Mouse (Mus musculus) ovary, postnatal 14 days (tissue): ENCODE measurements at regions not wholly inside any gene's neighbourhood (a gene's known extent, or its start where the extent isn't known, plus 50 kb on each side); places are given as distances from the start of the nearest gene placed in this dataset.

Experiments used
- DNase-seq: peaks from one replicate; pipeline ENCODE4 v3.0.0; 2022; ENCODE audit warnings: low spot score

DNA sequence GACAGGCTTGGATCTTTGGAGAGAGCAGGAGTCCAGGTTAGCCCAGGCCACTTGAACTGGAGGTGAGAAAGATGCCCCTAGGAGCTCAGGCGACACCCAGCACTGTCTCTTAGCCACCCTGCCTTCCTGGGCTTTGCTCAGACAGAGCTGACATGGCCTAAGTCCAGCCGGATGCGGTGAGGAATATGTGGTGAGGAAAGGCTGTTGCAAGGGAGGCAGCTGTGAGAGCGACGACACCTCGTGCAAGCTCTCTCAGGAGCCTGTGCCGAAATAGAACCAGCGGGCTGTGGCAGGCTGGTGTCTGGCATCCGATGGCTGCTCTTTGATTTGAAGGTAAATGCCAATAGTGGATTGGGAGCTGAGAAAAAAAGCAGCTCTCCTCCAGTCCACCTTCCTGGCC, 191.4 kb upstream of the Sdk2 start:
- no peak for DNase-seq

DNA sequence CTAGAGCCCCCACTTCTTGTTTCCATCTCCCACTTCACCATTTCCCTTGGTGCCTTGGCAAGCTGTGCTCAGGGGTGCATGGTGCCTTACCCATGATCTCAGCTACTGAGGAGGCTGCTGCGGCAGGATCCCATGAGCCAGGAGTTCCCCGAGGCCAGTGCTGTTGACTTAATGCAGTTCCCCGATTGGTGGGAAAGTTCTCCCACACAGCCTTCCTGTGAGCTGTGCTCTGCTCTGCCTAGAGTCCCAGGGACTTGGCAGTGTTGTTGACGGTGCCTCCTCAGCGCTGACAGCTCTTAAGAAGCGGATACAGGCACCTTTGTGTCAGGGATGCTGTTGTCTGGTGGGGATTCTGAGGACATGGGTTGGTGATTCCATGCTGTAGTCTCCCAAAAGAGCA, 190.9 kb upstream of the Sdk2 start:
- no peak for DNase-seq

DNA sequence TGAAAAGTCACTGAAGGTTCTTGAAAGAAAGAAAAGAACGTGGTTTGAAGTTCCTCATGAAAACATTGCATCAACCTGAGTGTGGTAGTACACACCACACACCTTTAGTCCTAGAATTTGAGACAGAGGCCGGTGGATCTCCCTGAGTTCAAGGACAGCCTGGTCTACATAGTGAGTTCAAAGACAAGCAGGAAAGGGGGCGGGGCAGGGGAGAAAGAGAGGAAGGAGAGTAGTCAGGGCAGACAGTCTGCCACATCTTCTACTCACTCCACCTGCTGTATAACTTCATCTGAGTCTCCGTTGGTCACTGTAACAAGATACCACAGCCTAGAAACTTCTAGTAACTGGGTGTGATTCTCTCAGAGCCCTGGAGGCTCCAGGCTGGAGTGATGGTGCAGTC, 190.2 kb upstream of the Sdk2 start:
- DNase-seq: no peak

DNA sequence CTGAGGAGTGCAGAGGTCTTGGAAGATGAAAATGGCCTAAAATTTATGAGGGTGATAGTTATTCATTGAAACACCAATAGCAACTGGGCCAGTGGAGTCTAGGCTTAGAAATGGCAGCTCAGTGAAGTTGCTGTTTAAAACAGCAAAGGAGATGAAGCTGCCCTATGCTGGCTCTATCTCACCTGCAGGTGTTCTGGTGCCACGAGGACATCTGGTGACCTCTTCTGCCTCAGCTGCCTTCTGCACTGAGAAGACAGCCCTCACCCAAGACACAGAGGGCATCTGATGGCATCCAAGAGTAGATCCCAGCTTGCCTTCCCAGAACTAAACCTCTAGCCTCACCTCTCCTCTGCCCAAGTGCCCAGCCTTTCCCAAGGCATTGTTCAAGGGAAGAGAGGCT, 187.5 kb upstream of the Sdk2 start:
- no peak for DNase-seq

DNA sequence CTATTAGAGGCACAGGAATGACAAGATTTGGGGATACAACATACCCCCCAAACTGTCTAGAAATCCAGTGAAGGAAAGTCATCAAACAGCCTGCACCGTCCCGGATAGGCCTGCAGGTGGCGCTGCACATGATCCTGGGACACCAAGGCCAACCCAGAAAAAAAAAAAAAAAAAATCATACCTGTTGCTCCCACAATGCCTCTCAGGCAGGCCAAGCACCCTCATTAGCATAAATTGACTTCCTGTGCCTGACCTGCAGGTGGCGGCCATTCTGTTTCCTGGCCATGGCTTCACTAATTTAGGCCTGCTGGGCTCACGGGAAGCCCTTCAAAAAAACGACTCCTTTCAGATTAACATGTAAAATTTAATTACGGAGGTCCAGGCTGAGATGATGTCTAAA, 184.8 kb upstream of the Sdk2 start:
- DNase-seq: no peak

DNA sequence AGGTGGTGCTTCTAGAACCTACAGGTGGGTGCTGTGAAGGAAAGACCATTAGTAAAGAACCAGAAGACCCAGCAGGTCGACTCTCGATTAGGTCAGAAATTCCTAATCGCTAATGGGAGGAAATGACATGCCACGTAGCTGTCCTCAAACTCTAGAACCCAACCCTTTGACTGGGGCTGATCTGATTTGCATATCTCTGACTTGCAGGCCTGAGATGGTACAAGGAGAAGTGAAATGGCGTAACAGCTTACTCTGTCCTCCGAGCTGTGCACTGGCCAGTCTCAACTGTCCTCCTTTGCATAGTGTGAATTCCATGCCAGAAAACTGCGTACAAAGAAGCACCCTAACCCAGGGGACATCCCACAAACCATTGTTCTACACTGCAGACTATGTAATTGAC, 182.4 kb upstream of the Sdk2 start:
- DNase-seq: no peak

DNA sequence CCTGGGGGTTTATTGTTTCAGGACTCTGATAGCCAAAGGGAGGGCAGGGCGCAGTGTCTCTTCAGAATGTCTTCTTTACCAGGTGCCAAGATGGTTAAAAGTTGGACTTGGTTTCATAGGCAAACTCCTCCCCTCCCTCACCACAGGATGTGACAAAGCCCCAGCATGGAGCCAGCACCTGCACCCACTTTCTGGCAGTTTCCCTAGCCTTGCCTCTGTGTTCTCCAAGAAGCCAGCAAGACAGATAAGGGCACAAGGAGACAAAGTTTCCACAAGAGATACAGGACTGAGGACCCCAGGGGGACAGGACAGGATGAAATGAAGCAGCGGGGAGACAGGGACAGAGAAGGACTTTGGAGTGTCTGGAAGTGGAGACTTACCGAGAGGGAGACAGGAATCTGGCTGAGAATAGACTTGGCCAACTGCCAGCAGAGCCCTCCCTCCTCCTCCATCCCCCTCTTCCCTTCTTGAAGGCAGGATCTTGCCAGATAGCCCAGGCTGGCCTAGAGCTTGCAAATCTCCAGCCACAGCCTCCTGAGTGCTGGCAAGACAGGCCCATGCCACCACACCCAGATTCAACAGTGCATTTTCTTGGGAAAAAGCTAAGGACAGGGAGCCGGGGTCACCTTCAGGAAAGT, 181.5 kb upstream of the Sdk2 start:
- DNase-seq: no peak

DNA sequence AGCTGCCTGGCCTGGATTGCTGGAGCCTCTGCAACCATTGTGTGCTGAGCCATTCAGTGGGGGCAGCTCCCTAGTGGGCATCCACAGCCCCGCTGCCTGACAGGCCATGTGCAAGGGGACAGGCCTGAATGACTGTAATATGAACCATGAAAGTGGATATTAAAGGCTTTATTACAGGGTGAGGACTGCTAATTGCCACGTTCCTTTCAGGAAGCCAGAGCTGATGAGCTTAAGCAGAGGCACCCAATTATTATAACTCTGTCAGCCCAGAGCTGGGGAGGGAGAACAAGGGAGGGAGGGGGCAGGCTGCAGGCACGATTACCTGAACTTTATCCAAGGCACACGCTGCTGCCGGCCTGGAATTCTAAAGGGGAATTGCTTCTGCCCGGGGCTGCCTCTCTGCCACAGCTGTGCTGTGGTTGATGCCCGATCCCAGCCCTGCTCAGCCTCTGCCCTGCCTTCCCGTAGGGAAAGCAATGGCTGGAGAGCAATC, 172.5 kb upstream of the Sdk2 start:
- DNase-seq: no peak

DNA sequence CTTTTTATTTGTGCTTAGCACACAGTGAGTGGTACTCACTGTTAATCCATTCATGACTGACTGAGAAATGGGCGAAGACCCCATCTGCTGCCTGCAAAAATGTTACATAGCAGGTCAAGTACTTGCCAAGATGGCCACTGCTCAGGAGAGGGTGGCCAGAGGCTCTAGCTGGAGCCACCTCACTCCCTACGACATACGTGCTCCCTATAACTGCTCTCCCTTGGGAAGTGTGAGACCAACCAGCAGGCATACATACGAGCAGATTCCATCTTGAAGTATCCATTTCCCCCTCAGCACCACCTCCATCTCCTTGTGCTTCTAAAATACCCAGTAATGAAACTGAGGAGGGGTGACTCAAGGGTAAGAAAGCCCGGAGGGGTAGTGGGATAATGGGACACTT, 172.0 kb upstream of the Sdk2 start:
- no peak for DNase-seq

DNA sequence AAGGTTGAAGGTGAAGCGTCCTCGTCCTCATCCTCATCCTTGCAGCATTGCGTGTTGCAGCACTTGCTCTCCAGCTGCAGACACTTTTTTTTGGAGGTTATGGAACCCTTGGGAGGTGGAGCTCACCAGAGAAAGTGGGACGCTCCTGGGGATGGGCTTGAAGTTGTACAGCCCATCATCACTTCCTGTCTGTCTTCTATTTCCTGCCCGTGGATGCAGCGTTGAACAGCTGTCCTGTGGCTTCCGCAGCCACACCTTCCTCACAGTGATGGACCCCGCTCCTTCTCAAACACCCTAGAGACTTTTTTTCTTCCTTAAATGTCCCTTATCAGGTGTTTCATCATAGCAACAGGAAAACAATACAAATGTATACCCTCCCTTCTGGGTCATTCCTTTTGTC, 171.5 kb upstream of the Sdk2 start:
- DNase-seq: no peak

DNA sequence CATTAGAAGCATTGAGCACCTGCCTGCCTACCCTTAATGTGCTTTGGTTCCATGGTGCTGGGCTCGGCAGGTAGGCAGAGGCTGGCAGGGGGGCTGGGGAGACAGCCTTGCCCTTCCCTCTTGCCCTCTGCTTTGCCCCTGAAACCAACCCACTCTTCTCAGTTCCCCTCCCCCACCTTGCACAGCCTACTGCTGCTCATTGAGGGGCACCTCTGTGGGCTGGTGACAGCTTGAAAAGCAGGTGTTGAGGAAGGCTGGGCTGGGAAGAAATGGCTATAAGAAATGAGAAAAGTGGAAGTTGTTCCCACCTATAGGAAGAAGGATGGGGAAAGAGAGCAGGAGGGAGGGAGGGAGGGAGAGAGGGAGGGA, 167.7 kb upstream of the Sdk2 start:
- DNase-seq: no peak

DNA sequence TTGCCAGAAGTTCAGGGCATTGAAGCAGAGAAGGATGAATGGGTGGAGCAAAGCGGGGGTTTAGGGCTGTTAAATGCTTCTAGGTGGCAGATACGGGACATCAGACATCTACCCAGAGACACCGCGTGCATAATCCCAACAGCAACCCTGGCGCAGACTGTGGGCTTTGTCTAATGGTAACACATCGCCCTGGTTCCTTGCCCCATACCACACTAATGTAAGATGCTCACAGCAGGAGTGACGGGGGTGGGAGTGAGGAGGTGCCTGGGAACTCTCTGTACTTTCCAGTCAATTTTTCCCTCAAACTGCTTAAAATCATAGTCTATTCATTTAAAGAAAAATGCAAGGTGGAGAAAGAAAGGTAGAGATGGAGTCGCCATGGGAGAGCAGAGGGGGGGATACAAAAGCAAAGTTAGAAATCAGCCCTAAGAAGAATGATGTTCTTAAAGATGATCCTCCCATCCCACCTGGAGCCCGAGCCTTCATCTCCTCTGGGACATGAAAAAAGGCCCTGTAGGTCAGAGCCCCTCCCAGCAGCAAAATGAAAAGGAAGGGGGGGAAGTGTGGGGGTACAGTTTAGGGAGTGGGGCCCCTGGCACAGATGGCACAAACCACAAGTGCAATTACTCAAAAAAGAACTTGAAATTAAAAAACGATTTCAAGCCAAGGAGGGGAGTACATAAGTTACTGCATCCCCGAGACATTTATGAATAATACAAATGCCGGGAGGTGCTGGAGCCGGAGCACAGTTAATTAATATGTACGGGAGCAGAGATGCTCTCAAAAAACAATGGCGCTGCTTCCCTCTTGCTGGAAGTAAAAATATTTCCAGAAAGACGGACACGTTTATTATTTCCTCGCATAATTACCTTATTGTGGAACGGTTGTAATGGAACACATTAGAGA, 167.0 kb upstream of the Sdk2 start:
- no peak for DNase-seq

DNA sequence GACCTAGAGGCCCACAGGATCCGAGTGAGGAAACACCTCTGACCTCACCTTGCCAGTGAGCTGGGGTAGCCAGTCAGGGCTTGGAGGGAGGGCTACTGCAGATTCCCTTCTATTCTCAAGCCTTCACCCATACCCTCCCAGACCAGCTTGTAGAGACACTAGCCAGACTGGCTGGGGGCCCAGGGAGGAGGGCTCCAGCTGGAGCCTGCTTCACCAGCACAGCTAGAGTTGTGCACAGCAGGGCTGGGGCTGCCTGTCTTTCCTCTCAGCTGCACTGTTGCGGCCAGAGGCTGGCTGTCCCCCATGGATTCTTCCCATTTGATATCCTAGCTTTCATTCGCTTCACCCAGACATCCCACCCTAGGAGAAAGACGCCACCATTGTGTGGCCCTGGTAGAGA, 165.0 kb upstream of the Sdk2 start:
- DNase-seq: no peak

DNA sequence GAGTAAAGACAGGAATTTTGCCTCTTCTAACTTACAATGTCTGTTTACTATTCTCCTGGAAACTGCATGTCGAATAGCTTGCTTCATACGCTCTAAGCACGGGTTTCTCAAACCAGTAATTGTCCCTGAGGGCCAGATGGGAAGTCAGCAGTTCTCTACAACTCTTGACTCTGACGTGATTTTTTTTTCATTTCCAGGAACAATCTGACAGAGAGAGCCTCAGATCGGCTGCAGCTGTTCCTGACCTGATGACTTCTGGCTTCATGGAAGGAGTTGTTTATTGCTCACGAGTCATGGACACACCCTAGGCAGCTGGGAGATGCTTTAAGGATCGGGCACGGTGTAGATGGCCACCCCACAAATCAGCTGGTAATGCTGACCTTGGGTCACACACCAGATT, 162.9 kb upstream of the Sdk2 start:
- no peak for DNase-seq

DNA sequence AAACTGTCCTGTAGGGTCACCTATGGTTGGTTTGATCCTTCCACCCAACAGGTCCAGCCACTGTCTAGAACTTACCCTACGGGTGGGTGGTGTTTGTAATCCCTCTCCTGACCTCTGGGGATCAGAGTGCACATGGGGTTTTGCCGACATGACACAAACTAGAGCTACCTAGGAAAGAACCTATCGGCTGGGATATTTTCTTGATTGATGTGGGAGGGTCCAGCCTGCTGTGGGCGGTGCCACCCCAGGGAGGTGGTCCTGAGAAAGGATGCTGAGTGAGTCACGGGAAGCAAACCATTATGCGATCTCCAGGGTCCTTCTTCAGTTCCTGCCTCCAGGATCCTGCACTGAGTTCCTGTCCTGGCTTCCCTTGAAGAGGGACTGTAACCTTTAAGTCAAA, 162.3 kb upstream of the Sdk2 start:
- no peak for DNase-seq

DNA sequence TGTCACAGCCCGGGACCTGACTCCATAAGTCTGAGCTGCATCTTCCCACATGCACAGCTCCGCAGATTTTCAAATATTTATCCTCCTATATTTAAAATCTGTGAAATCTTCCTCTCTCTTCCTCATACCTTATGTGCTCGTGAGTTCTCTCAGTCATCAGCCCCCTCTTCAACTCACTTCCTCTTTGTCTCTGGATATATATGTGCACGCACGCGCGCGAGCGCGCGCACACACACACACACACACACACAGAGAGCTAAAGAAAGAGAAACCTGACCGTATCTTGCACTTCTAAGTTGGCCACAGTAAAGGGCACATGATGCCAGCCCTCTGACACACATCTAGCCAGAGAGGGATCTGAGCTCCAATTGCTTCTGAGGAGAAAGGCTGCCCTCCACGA, 159.7 kb upstream of the Sdk2 start:
- no peak for DNase-seq

DNA sequence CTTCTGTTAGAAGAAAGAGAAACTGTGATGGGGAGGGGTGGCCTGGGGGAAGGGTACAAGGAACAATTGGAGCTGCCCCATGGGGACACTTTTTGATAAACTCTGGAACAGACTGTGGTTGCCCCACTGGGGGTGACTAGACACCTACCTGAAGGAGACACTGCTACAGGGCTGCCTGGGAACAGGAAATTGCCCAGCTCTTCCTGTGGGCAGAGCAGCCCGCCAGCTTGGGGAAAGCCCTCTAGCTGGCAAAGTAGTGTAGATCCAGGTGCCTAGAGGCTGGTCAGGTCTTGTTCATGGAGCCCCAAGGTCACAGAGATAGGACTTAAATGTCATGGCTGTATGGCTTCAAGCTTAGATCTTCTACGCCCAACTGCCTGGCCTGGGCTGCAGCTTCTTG, 157.9 kb upstream of the Sdk2 start:
- DNase-seq: no peak

DNA sequence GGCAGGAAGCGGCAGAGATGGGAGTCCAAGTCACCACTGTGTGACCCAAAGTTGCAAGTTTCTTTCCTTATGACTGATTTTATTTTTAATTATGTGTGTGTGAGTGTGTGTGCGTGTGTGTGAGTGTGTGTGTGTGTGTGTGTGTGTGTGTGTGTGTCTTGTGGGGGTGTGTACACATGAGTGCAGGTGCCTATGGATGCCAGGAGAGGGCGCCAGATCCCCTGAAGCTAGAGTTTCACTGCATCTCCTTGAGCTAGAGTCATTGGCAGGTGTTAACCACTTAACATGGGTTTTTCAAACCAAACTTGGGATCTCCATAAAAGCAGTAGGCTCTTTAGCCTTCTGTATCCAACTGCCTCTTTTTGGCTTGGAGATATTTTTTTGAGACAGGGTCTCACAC, 156.2 kb upstream of the Sdk2 start:
- no peak for DNase-seq

DNA sequence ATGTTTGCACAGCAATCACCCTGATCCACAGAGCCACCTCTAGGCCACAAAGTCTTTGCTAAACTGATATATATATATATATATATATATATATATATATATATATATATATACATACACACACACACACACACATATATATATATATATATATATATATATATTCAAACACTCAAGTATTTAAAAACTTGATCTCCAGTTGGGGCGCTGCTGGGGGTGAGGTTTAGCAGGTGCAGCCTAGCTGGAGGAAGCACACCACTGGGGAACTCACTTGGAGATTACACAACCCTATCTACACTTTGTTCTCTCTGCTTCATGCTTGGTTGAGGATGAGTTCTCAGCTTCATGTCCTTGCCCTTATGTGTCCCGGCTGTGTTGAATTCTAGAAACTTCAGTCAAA, 153.6 kb upstream of the Sdk2 start:
- no peak for DNase-seq

DNA sequence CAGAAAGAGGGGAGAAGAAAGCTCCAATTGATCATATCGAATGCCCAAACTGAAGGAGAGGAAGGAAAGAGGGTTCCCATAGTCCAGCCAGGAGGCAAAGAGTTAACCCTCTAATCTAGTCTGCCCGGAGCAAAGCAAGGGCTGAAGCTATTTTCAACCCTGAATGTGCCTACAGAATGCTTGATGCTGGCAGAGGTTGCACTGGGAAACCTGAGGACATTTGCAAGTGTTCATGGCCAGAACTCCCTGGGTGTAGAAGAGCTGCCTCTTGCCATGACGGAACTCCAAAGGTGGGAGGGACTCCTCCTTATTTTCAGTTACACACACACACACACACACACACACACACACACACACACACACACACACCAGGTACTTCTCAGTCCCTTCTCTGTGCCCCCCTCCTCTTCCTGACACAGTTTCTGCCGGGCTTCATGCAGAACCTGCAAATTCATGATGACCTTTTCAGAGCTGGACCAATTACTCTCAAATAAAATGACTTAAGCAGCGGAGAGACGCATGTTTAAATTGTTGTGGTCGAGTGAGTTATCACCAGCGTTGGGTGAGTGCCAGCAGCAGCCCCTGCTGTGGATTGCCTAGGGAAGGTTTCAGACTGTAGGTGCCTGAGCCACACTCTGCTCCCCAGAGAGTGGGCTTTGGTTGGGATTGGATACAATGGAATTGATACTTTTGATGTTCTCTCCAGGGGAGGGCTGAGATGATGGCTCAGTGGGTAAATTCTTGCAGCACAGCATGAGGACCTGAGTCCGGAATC, 152.1 kb upstream of the Sdk2 start:
- DNase-seq: no peak

DNA sequence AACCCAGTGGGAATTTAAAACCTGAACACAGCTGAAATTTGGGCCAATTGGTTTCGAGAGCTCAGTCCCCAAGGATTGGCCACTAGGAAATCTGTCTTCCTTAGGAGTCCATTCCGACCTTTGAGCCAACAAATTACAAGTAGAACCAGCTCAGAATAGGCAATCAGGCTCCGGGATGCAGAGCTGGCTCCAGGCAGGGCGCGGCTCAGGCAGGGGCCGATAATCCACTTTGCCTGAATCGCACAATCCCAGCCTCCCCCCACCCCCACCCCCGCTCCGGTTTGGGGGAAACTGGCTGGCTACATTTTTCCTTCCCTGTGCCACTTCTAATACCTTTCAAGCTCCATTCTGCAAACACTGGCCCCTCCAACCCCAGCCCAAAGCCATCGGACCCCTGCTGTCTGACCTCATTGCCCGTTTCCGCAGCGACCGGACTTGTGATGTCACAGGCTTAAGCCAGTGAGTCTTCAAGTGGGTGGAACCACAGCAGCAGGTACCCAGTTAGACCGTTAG, 150.5 kb upstream of the Sdk2 start:
- DNase-seq: no peak

DNA sequence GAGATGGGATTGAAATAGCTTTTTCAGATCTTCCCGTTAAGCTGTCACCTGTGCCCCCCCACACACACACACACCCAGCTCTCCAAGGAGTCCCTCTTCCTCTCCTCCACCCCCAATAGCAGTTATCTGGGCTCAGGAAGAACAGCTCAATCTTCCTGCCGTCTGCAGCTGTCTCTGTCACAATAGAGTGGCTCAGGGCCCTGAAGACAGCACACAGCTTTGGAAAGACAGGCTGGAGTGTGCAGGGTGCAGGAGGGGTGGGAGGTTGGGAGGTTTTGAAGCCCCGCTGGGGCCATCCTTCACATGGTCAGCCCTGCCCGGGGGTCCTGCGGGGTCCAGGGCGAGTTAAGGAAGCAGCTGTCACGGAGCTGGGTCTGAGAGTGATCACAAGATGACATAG, 149.6 kb upstream of the Sdk2 start:
- no peak for DNase-seq

DNA sequence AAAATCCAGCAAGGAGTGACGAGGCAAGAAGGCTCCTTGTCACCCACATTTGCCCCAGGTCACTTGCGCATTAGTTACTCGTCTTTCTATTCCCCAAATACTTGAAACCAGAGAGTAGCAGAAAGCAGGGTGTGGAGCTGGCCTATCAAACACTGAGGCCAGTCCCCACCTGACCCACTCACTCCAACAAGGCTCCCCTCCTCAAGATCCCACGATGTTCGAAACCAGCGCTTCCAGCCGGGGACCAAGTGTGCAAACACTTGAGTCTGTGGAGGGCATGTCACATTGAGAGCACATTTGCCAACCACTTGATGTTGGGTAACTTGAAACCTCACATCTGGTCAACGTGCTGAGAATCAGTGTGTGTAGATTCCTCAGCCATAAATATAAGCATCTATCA, 148.4 kb upstream of the Sdk2 start:
- no peak for DNase-seq
